Mouse (Mus musculus) MEL (cell line): Measurements from ENCODE around the gene Pdzd2. TPM values are rescaled to one million over a fixed set of nuclear protein-coding genes. Genes with fewer than 3 reads are reported as not detected.

Source experiments
- DNase-seq: peaks from one replicate; pipeline ENCODE4 v3.0.0; 2011; ENCODE audit warnings: low read depth, low spot score
- H3K27ac ChIP-seq: 2 replicates; pipeline ENCODE4 v1.5.1; 2012; ENCODE audit warnings: low read depth, mild to moderate bottlenecking, control low read depth, low read length, moderate library complexity; ENCODE audit not compliant: control insufficient read depth
- H3K27me3 ChIP-seq, 2 experiments: fragments of 150-350 bp in 1 of 2; sonication (generic) in 1 of 2; 2 replicates each; pipeline ENCODE4 v1.6.1; 2012; ENCODE audit warnings: low read length in 2 of 2, mild to moderate bottlenecking in 2 of 2, improper control_type of control experiment in 1 of 2, moderate library complexity in 1 of 2; ENCODE audit not compliant: insufficient read depth in 2 of 2, control insufficient read depth in 1 of 2
- H3K36me3 ChIP-seq, 2 experiments: 2 replicates each; pipeline ENCODE4 v1.6.1; 2012 to 2014; ENCODE audit warnings: low read length in 2 of 2, improper control_type of control experiment in 1 of 2, inconsistent platforms in 1 of 2, mild to moderate bottlenecking in 1 of 2; ENCODE audit not compliant: insufficient read depth in 2 of 2, control insufficient read depth in 1 of 2
- H3K4me1 ChIP-seq, 2 experiments: fragments of 150-350 bp in 1 of 2; sonication (generic) in 1 of 2; 2 replicates each; pipeline ENCODE4 v1.6.1; 2012; ENCODE audit warnings: low read length in 2 of 2, improper control_type of control experiment in 1 of 2, mild to moderate bottlenecking in 1 of 2; ENCODE audit not compliant: insufficient read depth in 2 of 2, control insufficient read depth in 1 of 2
- H3K4me3 ChIP-seq, 2 experiments: fragments of 150-350 bp in 1 of 2; sonication (generic) in 1 of 2; 2 replicates each; pipeline ENCODE4 v1.5.1; 2012; ENCODE audit warnings: low read depth in 2 of 2, low read length in 2 of 2, mild to moderate bottlenecking in 2 of 2, moderate library complexity in 2 of 2, control low read depth in 1 of 2, improper control_type of control experiment in 1 of 2; ENCODE audit not compliant: control insufficient read depth in 1 of 2, insufficient read depth in 1 of 2
- H3K79me2 ChIP-seq: 2 replicates; pipeline ENCODE4 v1.6.1; 2012; ENCODE audit warnings: mild to moderate bottlenecking, low read length, moderate library complexity; ENCODE audit not compliant: control insufficient read depth, poor library complexity, insufficient read depth
- H3K9ac ChIP-seq: 2 replicates; pipeline ENCODE4 v1.6.1; 2012; ENCODE audit warnings: low read depth, mild to moderate bottlenecking, control low read depth, low read length, moderate library complexity; ENCODE audit not compliant: control insufficient read depth, poor library complexity, severe bottlenecking
- H3K9me3 ChIP-seq: fragments of 150-350 bp; sonication (generic); replicated peaks from 2 replicates; pipeline ENCODE4 v1.6.1; 2012; ENCODE audit warnings: mild to moderate bottlenecking, low read length, improper control_type of control experiment, moderate library complexity; ENCODE audit not compliant: insufficient read depth
- BHLHE40 ChIP-seq: IDR thresholded peaks from 2 replicates; pipeline ENCODE4 v1.6.1; 2012; ENCODE audit warnings: low read depth, mild to moderate bottlenecking, inconsistent platforms, low read length, improper control_type of control experiment, borderline replicate concordance
- CHD1 ChIP-seq: IDR thresholded peaks from 2 replicates; pipeline ENCODE4 v1.6.1; 2012; ENCODE audit warnings: low read depth, mild to moderate bottlenecking, inconsistent platforms, low read length, improper control_type of control experiment
- CHD2 ChIP-seq: IDR thresholded peaks from 2 replicates; pipeline ENCODE4 v1.6.1; 2011; ENCODE audit warnings: low read length, improper control_type of control experiment
- CTCF ChIP-seq, 3 experiments: IDR thresholded peaks in 2 of 3; conservative IDR thresholded peaks in 1 of 3; 2 replicates each; pipeline ENCODE4 v1.5.1; 2011 to 2012; ENCODE audit warnings: low read length in 3 of 3, low read depth in 2 of 3, mild to moderate bottlenecking in 2 of 3, improper control_type of control experiment in 1 of 3, inconsistent platforms in 1 of 3, mixed read lengths in 1 of 3, moderate library complexity in 1 of 3; ENCODE audit not compliant: control insufficient read depth in 1 of 3, insufficient read depth in 1 of 3, poor library complexity in 1 of 3, severe bottlenecking in 1 of 3
- ETS1 ChIP-seq: IDR thresholded peaks from 2 replicates; pipeline ENCODE4 v1.6.1; 2012; ENCODE audit warnings: low read depth, mild to moderate bottlenecking, inconsistent platforms, low read length, improper control_type of control experiment, moderate library complexity
- GATA1 ChIP-seq: IDR thresholded peaks from 2 replicates; pipeline ENCODE4 v1.6.1; 2011; ENCODE audit warnings: low read depth, low read length, improper control_type of control experiment
- HCFC1 ChIP-seq: IDR thresholded peaks from 2 replicates; pipeline ENCODE4 v1.6.1; 2012; ENCODE audit warnings: low read depth, mild to moderate bottlenecking, inconsistent platforms, low read length, improper control_type of control experiment, moderate library complexity
- MAFK ChIP-seq: IDR thresholded peaks from 2 replicates; pipeline ENCODE4 v1.6.1; 2011; ENCODE audit warnings: low read depth, mild to moderate bottlenecking, low read length, improper control_type of control experiment, borderline replicate concordance
- MAX ChIP-seq: IDR thresholded peaks from 2 replicates; pipeline ENCODE4 v1.6.1; 2011; ENCODE audit warnings: low read length, improper control_type of control experiment
- MAZ ChIP-seq: IDR thresholded peaks from 2 replicates; pipeline ENCODE4 v1.6.1; 2012; ENCODE audit warnings: low read depth, mild to moderate bottlenecking, inconsistent platforms, low read length, improper control_type of control experiment
- MYB ChIP-seq: IDR thresholded peaks from 2 replicates; pipeline ENCODE4 v1.6.1; 2011; ENCODE audit warnings: mild to moderate bottlenecking, low read depth, low read length, improper control_type of control experiment
- MYC ChIP-seq: IDR thresholded peaks from 2 replicates; pipeline ENCODE4 v1.6.1; 2011; ENCODE audit warnings: low read depth, mild to moderate bottlenecking, low read length, improper control_type of control experiment, moderate library complexity
- NELFE ChIP-seq: IDR thresholded peaks from 2 replicates; pipeline ENCODE4 v1.6.1; 2011; ENCODE audit warnings: low read depth, low read length, improper control_type of control experiment
- NRF1 ChIP-seq: IDR thresholded peaks from 2 replicates; pipeline ENCODE4 v1.6.1; 2014; ENCODE audit warnings: low read depth, mild to moderate bottlenecking, inconsistent platforms, low read length, improper control_type of control experiment, moderate library complexity; ENCODE audit not compliant: poor library complexity, insufficient read depth, severe bottlenecking
- POLR2AphosphoS2 ChIP-seq: IDR thresholded peaks from 2 replicates; pipeline ENCODE4 v1.6.1; 2011; ENCODE audit warnings: low read length, improper control_type of control experiment
- UBTF ChIP-seq: IDR thresholded peaks from 2 replicates; pipeline ENCODE4 v1.6.1; 2012; ENCODE audit warnings: low read depth, mild to moderate bottlenecking, inconsistent platforms, low read length, improper control_type of control experiment, moderate library complexity, borderline replicate concordance; ENCODE audit not compliant: insufficient read depth
- USF1 ChIP-seq: IDR thresholded peaks from 2 replicates; pipeline ENCODE4 v1.6.1; 2014; ENCODE audit warnings: low read depth, mild to moderate bottlenecking, inconsistent platforms, low read length, improper control_type of control experiment, moderate library complexity
- USF2 ChIP-seq, 2 experiments: IDR thresholded peaks; 2 replicates each; pipeline ENCODE4 v1.6.1; 2011 to 2012; ENCODE audit warnings: improper control_type of control experiment in 2 of 2, low read length in 2 of 2, borderline replicate concordance in 1 of 2, inconsistent platforms in 1 of 2, low read depth in 1 of 2, mild to moderate bottlenecking in 1 of 2; ENCODE audit not compliant: insufficient read depth in 1 of 2
- ZC3H11A ChIP-seq: IDR thresholded peaks from 2 replicates; pipeline ENCODE4 v1.6.1; 2012; ENCODE audit warnings: low read depth, mild to moderate bottlenecking, inconsistent platforms, low read length, improper control_type of control experiment
- ZNF384 ChIP-seq: IDR thresholded peaks from 2 replicates; pipeline ENCODE4 v1.6.1; 2012; ENCODE audit warnings: low read depth, mild to moderate bottlenecking, inconsistent platforms, low read length, improper control_type of control experiment
- polyA plus RNA-seq, 2 experiments: library from polyadenylated mRNA; stranded (reverse) in 1 of 2; unstranded in 1 of 2; fragments of >175 nt in 1 of 2; fragments of >200 nt in 1 of 2; gene quantifications; 2 replicates each; pipeline versions ENCODE4 v1.2.1 to v1.2.4; 2012; ENCODE audit warnings: low replicate concordance in 2 of 2, low read depth in 1 of 2; ENCODE audit not compliant: insufficient read length in 2 of 2, insufficient read depth in 1 of 2, missing spikeins in 1 of 2
- total RNA-seq: library from RNA; depleted of rRNA; stranded (reverse); fragments of 300-350 nt; gene quantifications from 2 replicates; pipeline ENCODE4 v1.2.3, GENCODE M21; 2012

The Pdzd2 gene
- total and polyA plus RNA-seq, 3 experiments: 0.15 to 0.33 TPM; not detected in 1

- H3K27ac ChIP-seq: no peak overlapping the region
- no peaks in the 10 kb centered on the region for H3K79me2 ChIP-seq
- H3K4me3 ChIP-seq: no peak overlapping the region
- no peak overlapping the region for H3K9ac ChIP-seq
- no peak for TF ChIP-seq HCFC1
- no peak for TF ChIP-seq CHD2
- TF ChIP-seq NELFE: no peak
- TF ChIP-seq ETS1: no peak
- no peak for TF ChIP-seq GATA1
- no peak for TF ChIP-seq MAFK
- no peak for TF ChIP-seq CHD1
- no peak for TF ChIP-seq UBTF
- no peak for TF ChIP-seq MAZ
- TF ChIP-seq ZC3H11A: no peak
- TF ChIP-seq, all 39 proteins: peak for 0
- peaks cover 0 to 11% of the 10 kb centered on the region in 2 experiments; a peak in 3 of 4 replicates for H3K4me1 ChIP-seq
- peaks cover 0 to 3% of the 10 kb centered on the region in 2 experiments; a peak in 1 of 4 replicates for H3K36me3 ChIP-seq
- no peaks in the 10 kb centered on the region for H3K27me3 ChIP-seq
- no peaks in the 10 kb centered on the region for H3K9me3 ChIP-seq
- no peak for DNase-seq
Observed at GRCm38 (mm10) chr15:12738301-12739093, 1.2 kb downstream of the Pdzd2 start.

- H3K27ac ChIP-seq: no peak overlapping the region
- no peaks in the 10 kb centered on the region for H3K4me1 ChIP-seq
- H3K79me2 ChIP-seq: no peaks in the 10 kb centered on the region
- TF ChIP-seq USF2 (IDR thresholded peaks at IDR 0.05; ENCODE audit: borderline replicate concordance in 1 of 2, insufficient read depth in 1 of 2, low read depth in 1 of 2, low read length in 2 of 2) (no peak), ZC3H11A (no peak), ZNF384 (no peak), CHD2 (no peak), MYC (no peak), CTCF (IDR thresholded peaks at IDR 0.05 in 2 of 3, conservative IDR thresholded peaks at IDR 0.05 in 1 of 3; ENCODE audit: control insufficient read depth in 1 of 3, insufficient read depth in 1 of 3, low read depth in 2 of 3, low read length in 3 of 3, poor library complexity in 1 of 3, severe bottlenecking in 1 of 3) (no peak), HCFC1 (no peak), MAX (no peak), USF1 (no peak), NELFE (no peak), MAFK (no peak), MYB (no peak), BHLHE40 (no peak), POLR2AphosphoS2 (no peak), NRF1 (no peak)
- no peak for DNase-seq
- H3K36me3 ChIP-seq: no peaks in the 10 kb centered on the region
- no peak overlapping the region for H3K4me3 ChIP-seq
- H3K9ac ChIP-seq: no peak overlapping the region
- H3K27me3 ChIP-seq: no peaks in the 10 kb centered on the region
- H3K9me3 ChIP-seq: no peaks in the 10 kb centered on the region
Observed at GRCm38 (mm10) chr15:12735208-12735607, 4.5 kb downstream of the Pdzd2 start.
